Mouse (Mus musculus) mesoderm, embryonic 11.5 days (tissue): ENCODE data around the gene Prl7d1.
"Not testable (repeated sequence)": the region's sequence is repeated elsewhere in the genome, so short reads cannot be mapped to it uniquely, and the experiment has no call there.

Experiments
- DNase-seq: peaks from one replicate; pipeline ENCODE4 v3.0.0-alpha.2; 2012; ENCODE audit warnings: low read depth, low spot score

The Prl7d1 gene

GRCm38 (mm10) chr13:27716636-27717035, at the start of gene Prl7d1:
Gene Prl7d1 (minus strand): TSS chr13:27716736.
- no peak for DNase-seq

- DNase-seq, result no peak
Measured at GRCm38 (mm10) chr13:27734512-27735186, 18.1 kb upstream of the Prl7d1 start.

GRCm38 (mm10) chr13:27730286-27730959, 13.9 kb upstream of the Prl7d1 start:
- not testable (repeated sequence) for DNase-seq

GRCm38 (mm10) chr13:27725057-27725456, 8.5 kb upstream of the Prl7d1 start:
- not testable (repeated sequence) for DNase-seq

- DNase-seq, result no peak
Measured at GRCm38 (mm10) chr13:27706521-27706920, 10.0 kb downstream of the Prl7d1 start.

- DNase-seq, result no peak
Measured at GRCm38 (mm10) chr13:27667936-27668335, 48.6 kb downstream of the Prl7d1 start, which contains the start of gene Prl7a2. Gene Prl7a2 (minus strand): TSS chr13:27668036.

GRCm38 (mm10) chr13:27660747-27661146, 55.8 kb downstream of the Prl7d1 start:
- DNase-seq, result no peak
